Mouse (Mus musculus): ENCODE data around the gene Stk26.

DNA sequence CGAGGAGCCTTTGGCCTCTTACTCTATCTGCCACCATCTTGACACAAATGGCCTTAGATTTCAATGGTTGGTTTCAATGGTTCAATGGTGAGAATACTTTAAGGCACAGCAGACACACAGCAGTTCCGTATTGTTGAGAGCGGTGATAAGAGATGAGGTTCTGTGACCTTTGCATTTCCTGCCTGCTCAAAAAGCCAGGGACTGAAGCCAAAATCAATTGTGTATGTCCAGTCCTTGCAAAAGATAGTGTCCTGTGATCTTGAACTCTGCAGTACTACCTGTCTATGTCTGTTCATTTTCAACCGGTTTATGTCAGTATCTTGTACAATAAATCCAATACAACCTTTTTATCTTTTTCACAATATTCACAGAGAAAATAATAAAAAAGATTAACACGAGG, 23.9 kb downstream of the Stk26 start:
- TF ChIP-seq EP300 (IDR thresholded peaks at IDR 0.05), result no peak
- no peak for TF ChIP-seq CTCF (IDR thresholded peaks at IDR 0.05)
